Mouse (Mus musculus): Measurements from ENCODE around the gene Gm20388. TPM values are rescaled to one million over a fixed set of nuclear protein-coding genes. Genes with fewer than 3 reads are reported as not detected.
A peak's percentile ranks its signal among the peaks of the same experiment; 100 is the strongest.
"Not testable (repeated sequence)": the region's sequence is repeated elsewhere in the genome, so short reads cannot be mapped to it uniquely, and the experiment has no call there.

The Gm20388 gene
- polyA plus RNA-seq, 1 experiment from 2014 or later, result 47.1 TPM

DNA sequence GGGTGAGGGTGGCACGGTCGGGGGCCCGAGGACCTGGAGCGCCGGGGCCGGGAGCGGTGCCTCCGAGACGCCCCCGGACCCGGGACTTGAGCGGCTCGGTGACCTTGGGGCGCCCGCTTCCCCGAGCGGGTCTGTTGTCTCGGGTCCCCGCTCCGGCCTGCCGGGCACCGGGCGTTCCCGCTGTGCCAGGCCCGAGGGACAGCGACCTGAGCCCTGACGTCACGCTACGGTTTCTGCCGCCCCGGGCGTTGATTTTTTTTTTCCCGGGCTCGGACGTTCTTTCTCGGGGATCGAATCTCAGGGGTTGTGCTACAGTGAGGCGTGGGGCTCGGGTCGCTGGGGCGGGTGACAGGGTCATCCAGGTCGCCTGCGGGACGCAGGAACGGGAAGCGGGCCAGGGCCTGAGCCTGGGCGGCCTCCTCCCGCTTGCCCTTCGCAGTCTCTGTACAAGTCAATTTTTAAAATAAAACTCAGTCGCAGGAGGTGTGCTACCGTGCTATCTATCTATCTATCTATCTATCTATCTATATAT, 757.8 kb downstream of the Gm20388 start, which contains the start of gene Emc8:
Gene Emc8 (minus strand): TSS at position 200 of the 532 bp plus-strand sequence.
- Histone ChIP-seq H3K27ac (peak within 1 kb of the TSS; percentile 39), H3K36me3 (ENCODE audit: inconsistent target) (peaks cover 35% of the 10 kb centered on the region)
- WGBS (ENCODE audit: missing documents), result under 1% methylated on average over 51 of the region's 51 CpGs

DNA sequence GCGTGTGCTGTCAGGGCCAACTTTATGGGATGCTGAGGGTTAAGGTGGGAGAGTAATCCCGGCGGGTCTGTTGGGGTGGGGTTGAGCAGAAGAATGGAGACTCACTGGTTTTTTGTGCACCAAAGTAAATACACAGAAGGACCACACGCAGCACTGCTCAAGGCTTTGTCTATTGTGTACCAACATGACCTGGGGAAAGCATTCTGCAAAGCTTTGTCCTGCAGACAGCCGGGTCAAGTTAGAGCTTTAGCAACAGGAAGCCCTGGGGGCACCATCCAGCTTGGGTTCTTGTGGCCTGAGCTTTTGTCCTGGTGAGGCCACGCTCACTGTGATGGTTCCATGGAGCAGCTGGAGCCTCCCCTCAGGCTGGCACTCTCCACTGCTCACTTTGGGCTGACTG, 761.1 kb downstream of the Gm20388 start:
- 89% methylated on average over 6 of the region's 6 CpGs for WGBS (ENCODE audit: missing documents)
- Histone ChIP-seq H3K27ac (no peak overlapping the region), H3K36me3 (ENCODE audit: inconsistent target) (peaks cover 42% of the 10 kb centered on the region), H3K79me2 (ENCODE audit: inconsistent target) (peaks cover 51% of the 10 kb centered on the region), H3K4me3 (ENCODE audit: inconsistent target) (no peak overlapping the region)

More for the DNA sequence above, 757.8 kb downstream of the Gm20388 start, which contains the start of gene Emc8:
- Histone ChIP-seq H3K4me3 (ENCODE audit: inconsistent target) (peak within 1 kb of the TSS; percentile 74), H3K79me2 (ENCODE audit: inconsistent target) (peaks cover 82% of the 10 kb centered on the region)

DNA sequence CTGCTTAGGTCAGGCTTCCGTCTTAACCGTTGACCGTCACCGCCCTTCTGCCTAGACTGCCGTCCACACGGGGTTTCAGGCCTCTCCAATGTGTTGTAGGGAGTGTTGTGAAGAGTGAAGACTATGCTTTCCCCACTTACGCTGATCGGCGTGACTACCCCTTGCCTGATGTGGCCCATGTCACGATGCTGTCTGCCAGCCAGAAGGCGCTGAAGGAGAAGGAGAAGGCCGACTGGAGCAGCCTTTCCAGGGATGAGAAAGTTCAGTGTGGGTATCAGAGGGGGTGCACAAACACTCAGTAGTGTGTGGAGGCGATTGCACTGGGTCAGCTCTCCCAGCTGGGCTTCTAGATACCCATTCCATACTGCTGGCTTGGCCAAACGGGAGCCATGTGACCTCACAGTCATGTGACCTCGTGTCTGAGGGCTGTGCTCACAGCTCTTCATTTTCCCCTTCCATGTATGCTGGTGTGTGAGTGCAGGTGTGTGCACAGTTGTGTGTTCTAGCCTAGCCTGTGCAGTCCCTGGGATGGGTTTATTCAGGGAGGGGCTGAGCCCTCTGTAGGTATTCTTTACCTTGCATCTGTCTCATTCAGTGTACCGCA, 762.1 kb downstream of the Gm20388 start:
- no peak overlapping the region for H3K27ac ChIP-seq
- 91% methylated on average over 16 of the region's 16 CpGs for WGBS (ENCODE audit: missing documents)
- H3K79me2 ChIP-seq (ENCODE audit: inconsistent target), result peaks cover 44% of the 10 kb centered on the region
- H3K36me3 ChIP-seq (ENCODE audit: inconsistent target), result peaks cover 47% of the 10 kb centered on the region
- H3K4me3 ChIP-seq (ENCODE audit: inconsistent target), result no peak overlapping the region

DNA sequence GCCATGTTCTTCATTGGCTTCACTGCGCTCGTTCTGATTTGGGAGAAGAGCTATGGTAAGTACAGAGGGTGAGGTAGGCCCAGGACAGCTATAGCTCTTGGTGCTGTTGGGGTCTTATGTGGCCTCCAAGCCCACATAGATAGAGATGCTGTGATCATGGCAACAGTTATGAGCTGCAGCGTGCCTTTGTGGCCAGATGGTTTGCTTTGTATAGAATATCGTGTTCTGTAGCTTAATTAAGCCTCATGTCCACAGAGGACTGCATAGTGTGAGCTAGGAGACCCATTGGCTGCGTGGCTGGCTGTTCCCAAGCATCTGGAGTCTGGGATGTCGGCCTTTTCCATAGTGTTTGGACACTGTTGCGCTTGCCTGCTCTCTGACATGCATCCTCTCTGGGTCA, 762.7 kb downstream of the Gm20388 start:
- Histone ChIP-seq H3K4me3 (ENCODE audit: inconsistent target) (no peak overlapping the region), H3K36me3 (ENCODE audit: inconsistent target) (peaks cover 47% of the 10 kb centered on the region), H3K27ac (no peak overlapping the region), H3K79me2 (ENCODE audit: inconsistent target) (peaks cover 44% of the 10 kb centered on the region)
- 91% methylated on average over 7 of the region's 7 CpGs for WGBS (ENCODE audit: missing documents)

DNA sequence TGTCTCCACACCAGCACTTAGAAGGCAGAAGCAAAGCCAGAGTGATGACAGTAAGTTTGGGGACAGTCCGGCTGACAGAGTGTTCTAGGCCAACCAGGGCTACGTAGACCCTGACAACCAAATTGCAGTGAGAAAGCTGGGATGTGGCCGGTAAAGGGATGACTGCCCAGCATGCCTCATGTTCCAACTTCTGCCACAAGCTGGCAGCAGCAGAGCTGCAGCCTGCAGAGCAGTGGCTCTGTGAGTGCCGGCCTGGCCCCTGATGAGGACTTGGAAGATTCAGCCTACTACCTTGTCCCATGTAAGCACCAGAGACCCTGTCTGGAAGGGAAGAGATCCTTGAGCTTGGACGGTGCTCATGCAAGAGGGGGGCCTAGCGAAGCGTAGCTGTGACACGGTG, 765.1 kb downstream of the Gm20388 start:
- Histone ChIP-seq H3K27ac (no peak overlapping the region), H3K79me2 (ENCODE audit: inconsistent target) (peaks cover 20% of the 10 kb centered on the region), H3K4me3 (ENCODE audit: inconsistent target) (no peak overlapping the region), H3K36me3 (ENCODE audit: inconsistent target) (peaks cover 37% of the 10 kb centered on the region)
- WGBS (ENCODE audit: missing documents), result 93% methylated on average over 7 of the region's 8 CpGs

DNA sequence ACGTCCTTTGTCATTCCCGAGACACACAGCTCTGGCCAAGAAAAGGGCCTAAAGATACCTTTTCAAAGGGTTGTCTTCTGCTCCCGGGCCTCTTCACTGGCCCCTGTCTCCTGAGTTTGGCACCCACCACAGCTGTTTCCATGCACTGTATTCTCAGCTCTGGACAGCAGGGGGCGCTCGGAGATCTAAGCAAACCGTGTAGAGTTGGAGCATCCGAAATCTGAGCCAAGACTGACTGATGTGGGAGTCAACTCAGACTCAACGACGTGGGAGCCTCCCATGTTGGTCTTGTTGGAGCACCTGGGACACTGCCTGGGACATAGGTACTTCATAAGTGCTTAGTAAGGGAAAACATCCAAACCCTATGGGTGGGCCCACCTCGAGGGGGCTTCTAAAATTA, 767.8 kb downstream of the Gm20388 start:
- no peak overlapping the region for H3K4me3 ChIP-seq (ENCODE audit: inconsistent target)
- H3K27ac ChIP-seq, result no peak overlapping the region
- no peaks in the 10 kb centered on the region for H3K79me2 ChIP-seq (ENCODE audit: inconsistent target)
- H3K36me3 ChIP-seq (ENCODE audit: inconsistent target), result peaks cover 12% of the 10 kb centered on the region; the same call in 1 of the 2 replicates
- 19% methylated on average over 10 of the region's 10 CpGs for WGBS (ENCODE audit: missing documents)

DNA sequence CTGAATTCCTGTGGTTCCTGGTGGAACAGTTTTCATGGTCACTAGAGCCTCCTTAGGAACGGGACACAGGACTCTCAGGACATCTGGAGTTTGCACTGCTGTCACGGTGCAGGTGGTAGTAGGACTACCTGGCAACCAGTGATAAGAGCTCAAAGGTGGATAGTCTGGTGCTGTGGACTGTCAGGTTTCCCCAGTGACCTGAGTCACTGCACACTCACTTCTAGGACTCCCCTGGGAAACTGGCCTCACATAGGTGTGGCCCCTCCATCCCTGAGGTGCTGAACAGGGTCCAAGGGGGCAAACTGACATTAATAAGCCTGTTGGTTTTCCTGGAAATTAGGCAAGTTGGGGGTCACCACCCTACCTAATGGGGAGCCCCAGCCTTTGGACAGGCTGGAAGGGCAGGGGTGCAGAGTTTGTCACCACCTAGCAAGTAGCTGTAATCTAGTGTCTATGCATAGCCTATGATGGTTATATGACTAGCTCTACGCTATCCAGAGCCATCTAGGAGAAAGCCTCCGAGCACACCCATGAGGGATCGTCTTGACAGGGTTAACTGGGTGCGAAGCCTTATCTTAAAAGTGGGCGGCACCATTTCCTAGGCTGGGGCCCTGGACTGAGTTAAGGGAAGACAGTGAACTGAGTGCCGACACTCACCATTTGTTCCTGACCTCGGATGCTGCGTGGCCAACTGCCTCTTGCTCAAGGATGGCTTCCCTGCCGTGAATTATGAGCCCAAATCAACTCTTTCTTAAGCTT, 769.2 kb downstream of the Gm20388 start:
- no peak overlapping the region for H3K4me3 ChIP-seq (ENCODE audit: inconsistent target)
- WGBS (ENCODE audit: missing documents), result 63% methylated on average over 10 of the region's 11 CpGs
- H3K27ac ChIP-seq, result no peak overlapping the region
- peaks cover 5% of the 10 kb centered on the region; the same call in 1 of the 2 replicates for H3K36me3 ChIP-seq (ENCODE audit: inconsistent target)
- H3K79me2 ChIP-seq (ENCODE audit: inconsistent target), result no peaks in the 10 kb centered on the region

DNA sequence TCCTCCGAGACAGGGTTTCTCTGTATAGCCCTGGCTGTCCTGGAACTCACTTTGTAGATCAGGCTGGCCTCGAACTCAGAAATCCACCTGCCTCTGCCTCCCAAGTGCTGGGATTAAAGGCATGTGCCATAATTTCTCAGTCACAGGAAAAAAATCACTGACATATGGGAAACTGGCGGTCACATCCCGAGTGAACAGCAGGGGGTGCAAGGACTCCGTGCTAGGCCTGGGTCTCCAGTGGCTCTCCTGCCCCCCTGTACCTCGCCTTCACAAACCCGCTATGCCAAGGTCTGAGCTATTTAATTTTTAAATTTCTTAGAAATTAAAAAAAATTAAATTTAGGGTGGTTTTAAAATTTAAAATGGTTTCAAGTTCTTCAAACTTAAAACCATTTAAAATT, 769.8 kb downstream of the Gm20388 start:
- not testable (repeated sequence) for H3K79me2 ChIP-seq (ENCODE audit: inconsistent target); H3K27ac ChIP-seq; H3K36me3 ChIP-seq (ENCODE audit: inconsistent target); H3K4me3 ChIP-seq (ENCODE audit: inconsistent target)
- 52% methylated on average over 5 of the region's 7 CpGs for WGBS (ENCODE audit: missing documents)

DNA sequence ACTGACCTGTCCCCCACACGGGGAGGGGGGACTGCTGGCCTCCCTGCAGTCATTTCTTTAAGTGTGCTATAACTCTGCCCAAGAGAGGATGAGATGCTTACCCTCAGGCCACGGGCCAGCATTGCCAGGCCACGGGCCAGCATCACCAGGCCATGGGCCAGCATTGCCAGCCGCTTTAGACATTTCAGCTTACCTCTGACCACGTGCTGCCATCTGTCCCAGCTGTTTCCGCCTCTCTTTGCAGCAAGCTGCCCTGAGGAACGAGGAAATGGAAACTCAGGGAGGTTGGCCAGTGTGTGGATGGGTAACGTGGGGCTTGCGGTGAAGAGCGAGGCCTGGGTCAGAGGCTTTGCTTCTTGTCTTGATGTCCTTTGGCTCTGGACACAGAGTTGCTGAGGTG, 770.5 kb downstream of the Gm20388 start:
- H3K36me3 ChIP-seq (ENCODE audit: inconsistent target), result peaks cover 5% of the 10 kb centered on the region; the same call in 1 of the 2 replicates
- 62% methylated on average over 9 of the region's 10 CpGs for WGBS (ENCODE audit: missing documents)
- H3K27ac ChIP-seq, result no peak overlapping the region
- no peak overlapping the region for H3K4me3 ChIP-seq (ENCODE audit: inconsistent target)
- no peaks in the 10 kb centered on the region for H3K79me2 ChIP-seq (ENCODE audit: inconsistent target)

DNA sequence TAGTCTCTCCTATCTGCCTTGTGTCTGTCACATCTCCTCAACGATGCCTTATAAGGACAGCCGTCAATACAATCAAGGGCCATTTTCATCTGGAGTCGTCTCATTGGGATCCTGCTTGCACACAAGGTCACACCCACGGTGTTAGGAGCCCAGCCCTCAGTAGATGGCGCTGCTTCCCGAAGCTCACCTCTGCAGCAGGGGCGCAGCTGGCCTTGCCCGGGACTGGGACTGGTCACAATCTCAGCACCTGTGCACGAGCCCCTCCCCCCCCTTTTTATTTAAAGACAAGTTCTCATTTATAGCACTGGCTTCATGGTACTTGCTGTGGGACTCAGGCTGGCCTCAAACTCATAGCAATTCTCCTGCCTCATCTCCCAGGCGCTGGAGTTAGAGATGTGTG, 773.0 kb downstream of the Gm20388 start:
- Histone ChIP-seq H3K79me2 (ENCODE audit: inconsistent target) (peaks cover 17% of the 10 kb centered on the region; the same call in 1 of the 2 replicates), H3K36me3 (ENCODE audit: inconsistent target) (no peaks in the 10 kb centered on the region), H3K4me3 (ENCODE audit: inconsistent target) (no peak overlapping the region), H3K27ac (peak overlapping the region; percentile 98)
- WGBS (ENCODE audit: missing documents), result 18% methylated on average over 10 of the region's 10 CpGs

DNA sequence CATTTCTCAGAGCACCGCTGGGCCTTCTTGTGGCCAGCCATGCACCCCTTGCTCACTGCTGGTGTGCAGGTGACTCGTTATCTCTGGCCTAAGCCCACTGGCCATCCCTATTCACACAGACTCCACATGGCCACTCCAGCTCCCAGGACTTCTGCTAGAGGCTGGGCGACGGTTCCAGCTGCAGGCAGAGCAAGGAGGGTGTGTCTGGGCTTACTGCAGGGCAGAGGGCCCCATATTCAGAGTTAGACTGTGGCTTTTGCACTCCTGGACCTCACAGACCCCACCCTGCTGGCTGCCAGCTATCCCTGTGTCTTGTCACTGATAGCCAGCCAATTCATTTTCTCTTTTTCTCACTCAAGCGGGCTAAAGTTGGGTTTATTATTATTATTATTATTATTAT, 773.4 kb downstream of the Gm20388 start:
- H3K4me3 ChIP-seq (ENCODE audit: inconsistent target), result no peak overlapping the region
- H3K36me3 ChIP-seq (ENCODE audit: inconsistent target), result no peaks in the 10 kb centered on the region
- H3K79me2 ChIP-seq (ENCODE audit: inconsistent target), result peaks cover 17% of the 10 kb centered on the region; the same call in 1 of the 2 replicates
- 88% methylated on average over 5 of the region's 5 CpGs for WGBS (ENCODE audit: missing documents)
- H3K27ac ChIP-seq, result peak overlapping the region; percentile 98

DNA sequence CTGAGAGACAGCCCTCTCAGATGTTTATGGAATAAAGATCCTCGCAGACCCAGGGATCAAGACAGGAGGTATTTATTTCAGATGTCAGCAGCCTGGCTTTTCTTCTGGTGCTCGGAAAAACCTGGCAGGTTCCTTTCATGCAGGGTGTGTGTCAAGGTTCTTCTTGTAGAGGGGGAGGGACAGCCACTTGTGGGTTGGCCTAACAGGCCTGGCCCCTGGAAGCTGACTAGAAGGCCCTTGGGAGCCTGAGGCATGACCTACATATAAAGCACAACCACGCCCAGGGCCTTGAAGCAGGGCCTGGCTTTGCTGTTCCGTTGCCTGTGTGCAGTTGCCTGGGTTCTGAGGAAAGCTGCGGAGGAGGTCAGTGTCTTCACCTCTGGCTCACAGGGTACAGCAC, 774.5 kb downstream of the Gm20388 start:
- peak overlapping the region; percentile 26 for H3K4me3 ChIP-seq (ENCODE audit: inconsistent target)
- peaks cover 17% of the 10 kb centered on the region; the same call in 1 of the 2 replicates for H3K79me2 ChIP-seq (ENCODE audit: inconsistent target)
- 40% methylated on average over 5 of the region's 5 CpGs for WGBS (ENCODE audit: missing documents)
- no peaks in the 10 kb centered on the region for H3K36me3 ChIP-seq (ENCODE audit: inconsistent target)
- H3K27ac ChIP-seq, result peak overlapping the region; percentile 98

DNA sequence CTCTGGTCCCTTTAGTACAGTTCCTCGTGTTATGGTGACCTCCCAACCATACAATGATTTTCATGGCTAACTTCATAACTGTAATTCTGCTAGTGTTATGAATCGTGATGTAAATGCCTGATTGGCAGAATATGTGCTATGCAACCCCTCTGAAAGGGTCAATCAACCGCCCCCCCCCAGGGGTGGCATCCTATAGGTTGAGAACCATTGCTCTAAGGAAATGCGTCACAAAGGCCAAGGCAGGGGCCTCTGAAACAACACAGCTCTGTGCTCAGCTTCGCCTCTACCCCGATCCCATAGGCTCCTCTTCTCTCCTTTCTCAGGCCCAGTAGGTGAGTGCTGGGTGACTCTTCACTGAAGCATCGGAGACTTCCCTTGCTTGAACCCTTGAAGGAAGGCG, 775.0 kb downstream of the Gm20388 start:
- Histone ChIP-seq H3K27ac (peak overlapping the region; percentile 98), H3K4me3 (ENCODE audit: inconsistent target) (peak overlapping the region; percentile 26), H3K36me3 (ENCODE audit: inconsistent target) (no peaks in the 10 kb centered on the region), H3K79me2 (ENCODE audit: inconsistent target) (peaks cover 17% of the 10 kb centered on the region; the same call in 1 of the 2 replicates)
- 17% methylated on average over 8 of the region's 8 CpGs for WGBS (ENCODE audit: missing documents)

DNA sequence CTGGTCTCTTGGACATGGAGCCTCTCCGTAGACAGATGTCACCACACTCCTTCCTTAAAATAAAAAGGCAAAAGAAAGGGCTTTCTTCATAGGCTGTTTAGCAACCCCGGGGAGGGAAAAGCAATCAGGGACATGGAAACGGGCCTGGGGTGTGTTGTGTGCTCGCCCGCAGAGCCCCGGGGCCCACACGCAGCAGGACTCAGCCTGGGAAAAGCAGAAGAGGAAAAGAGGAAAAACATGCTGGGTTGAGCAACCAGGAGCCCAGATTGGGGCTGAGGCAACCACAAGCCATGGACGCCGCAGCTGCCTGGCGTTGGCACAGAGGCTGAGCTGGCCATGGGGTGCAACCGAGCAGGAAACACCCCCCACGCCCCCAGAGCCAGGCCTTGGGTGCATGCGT, 775.4 kb downstream of the Gm20388 start:
- Histone ChIP-seq H3K4me3 (ENCODE audit: inconsistent target) (peak overlapping the region; percentile 26), H3K36me3 (ENCODE audit: inconsistent target) (no peaks in the 10 kb centered on the region), H3K79me2 (ENCODE audit: inconsistent target) (peaks cover 17% of the 10 kb centered on the region; the same call in 1 of the 2 replicates), H3K27ac (peak overlapping the region; percentile 98)
- 2% methylated on average over 10 of the region's 13 CpGs for WGBS (ENCODE audit: missing documents)

DNA sequence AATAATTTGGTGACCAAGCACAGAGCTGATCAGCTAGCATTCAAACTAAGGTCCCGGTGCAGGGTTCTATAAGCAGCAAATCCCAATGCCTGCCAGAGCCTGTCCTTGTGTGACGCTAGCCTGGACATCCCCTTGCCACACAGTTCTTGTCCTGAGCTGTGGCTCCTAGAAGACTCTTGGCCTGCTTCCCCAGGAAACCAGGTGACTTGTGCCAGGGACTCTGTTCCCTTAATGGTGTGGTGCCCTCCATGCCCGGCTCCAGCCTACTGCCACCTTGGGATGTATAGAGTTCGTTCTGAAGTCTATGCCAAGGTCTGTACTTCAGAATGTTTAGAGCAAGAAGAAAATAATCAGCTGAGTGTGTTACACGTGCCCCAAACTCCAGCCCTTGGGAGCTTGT, 775.9 kb downstream of the Gm20388 start:
- Histone ChIP-seq H3K36me3 (ENCODE audit: inconsistent target) (no peaks in the 10 kb centered on the region), H3K27ac (peak overlapping the region; percentile 98), H3K79me2 (ENCODE audit: inconsistent target) (peaks cover 17% of the 10 kb centered on the region; the same call in 1 of the 2 replicates), H3K4me3 (ENCODE audit: inconsistent target) (peak overlapping the region; percentile 26)
- WGBS (ENCODE audit: missing documents), result 22% methylated on average over 5 of the region's 5 CpGs

Data from macrophage (primary cell).